Mouse (Mus musculus) limb, embryonic 15.5 days (tissue): Measurements from ENCODE around the gene Ppp1r27. TPM values are rescaled to one million over a fixed set of nuclear protein-coding genes. Genes with fewer than 3 reads are reported as not detected.
A peak's percentile ranks its signal among the peaks of the same experiment; 100 is the strongest.

ENCODE experiments used
- ATAC-seq: fragments of 200-750 bp; cut with Nextera tagmentation; 2 replicates; pipeline ENCODE4 v1.8.0; 2017; ENCODE audit warnings: low read depth, moderate TSS enrichment; ENCODE audit not compliant: insufficient number of reproducible peaks, low FRiP score, low TSS enrichment
- H3K27ac ChIP-seq: fragments of 300-500 bp; sonication (generic); 2 replicates; pipeline ENCODE4 v1.5.1; 2015; ENCODE audit warnings: moderate library complexity, mild to moderate bottlenecking, inconsistent platforms
- H3K27me3 ChIP-seq: fragments of 300-500 bp; sonication (generic); 2 replicates; pipeline ENCODE4 v1.6.1; 2015; ENCODE audit warnings: inconsistent platforms
- H3K36me3 ChIP-seq: fragments of 300-500 bp; sonication (generic); 2 replicates; pipeline ENCODE4 v1.6.1; 2015; ENCODE audit warnings: inconsistent platforms
- H3K4me1 ChIP-seq: fragments of 300-500 bp; sonication (generic); 2 replicates; pipeline ENCODE4 v1.6.1; 2015; ENCODE audit warnings: inconsistent platforms
- H3K4me2 ChIP-seq: fragments of 300-500 bp; sonication (generic); 2 replicates; pipeline ENCODE4 v1.6.1; 2015; ENCODE audit warnings: mild to moderate bottlenecking, inconsistent platforms
- H3K4me3 ChIP-seq: fragments of 300-500 bp; sonication (generic); 2 replicates; pipeline ENCODE4 v1.5.1; 2015; ENCODE audit warnings: mild to moderate bottlenecking, inconsistent platforms
- H3K9ac ChIP-seq: fragments of 300-500 bp; sonication (generic); 2 replicates; pipeline ENCODE4 v1.6.1; 2015; ENCODE audit warnings: inconsistent platforms
- H3K9me3 ChIP-seq: fragments of 300-500 bp; sonication (generic); 2 replicates; pipeline ENCODE4 v1.6.1; 2016; ENCODE audit warnings: inconsistent platforms
- WGBS: fragments of 180-500 bp; shearing (Covaris S2); methylation state at CpG from one replicate; pipeline ENCODE4 v1.1.7; 2015; 5-methylcytosine and 5-hydroxymethylcytosine counted together
- polyA plus RNA-seq: library from polyadenylated mRNA; unstranded; fragments of >200 nt; fragmentation: Nextera tagmentation; extraction: Ambion mirVana; gene quantifications from 2 replicates; pipeline ENCODE4 v1.2.1, GENCODE M21; 2015

The Ppp1r27 gene
- polyA plus RNA-seq, 1 experiment from 2014 or later, result 3.2 TPM

DNA sequence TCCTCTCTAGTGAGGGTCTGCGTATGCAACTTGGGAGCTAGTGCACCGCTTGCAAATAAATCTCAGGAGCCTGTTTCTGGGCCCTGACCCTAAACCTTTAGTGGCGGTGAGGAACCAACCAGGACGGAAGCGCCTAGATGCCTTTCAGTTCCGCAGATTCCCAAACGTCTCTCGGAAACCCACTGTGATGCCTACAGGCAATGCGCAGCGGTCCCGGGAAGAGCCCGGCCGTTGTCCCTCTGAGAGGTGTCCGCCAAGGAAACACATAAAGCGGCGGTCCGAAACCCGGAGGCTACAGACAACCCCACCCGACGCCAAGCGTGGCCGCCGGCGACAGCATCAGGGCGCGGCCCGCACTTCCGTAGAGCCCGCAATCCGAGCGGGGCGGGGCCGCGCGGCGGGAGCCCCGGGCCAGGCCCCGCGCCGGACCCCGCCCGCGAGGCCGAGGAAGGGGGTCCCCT lies 30.0 kb upstream of the Ppp1r27 start:
- Histone ChIP-seq H3K4me1 (peaks cover 33% of the 10 kb centered on the region), H3K27ac (peak overlapping the region; percentile 95), H3K9me3 (no peaks in the 10 kb centered on the region), H3K4me3 (peak overlapping the region; percentile 83), H3K9ac (peak overlapping the region; percentile 90), H3K27me3 (no peaks in the 10 kb centered on the region), H3K4me2 (peak overlapping the region; percentile 70), H3K36me3 (peaks cover 41% of the 10 kb centered on the region)
- WGBS, result under 1% methylated on average over 34 of the region's 44 CpGs
- ATAC-seq, result peak; percentile 41; the same call in 1 of the 2 replicates

DNA sequence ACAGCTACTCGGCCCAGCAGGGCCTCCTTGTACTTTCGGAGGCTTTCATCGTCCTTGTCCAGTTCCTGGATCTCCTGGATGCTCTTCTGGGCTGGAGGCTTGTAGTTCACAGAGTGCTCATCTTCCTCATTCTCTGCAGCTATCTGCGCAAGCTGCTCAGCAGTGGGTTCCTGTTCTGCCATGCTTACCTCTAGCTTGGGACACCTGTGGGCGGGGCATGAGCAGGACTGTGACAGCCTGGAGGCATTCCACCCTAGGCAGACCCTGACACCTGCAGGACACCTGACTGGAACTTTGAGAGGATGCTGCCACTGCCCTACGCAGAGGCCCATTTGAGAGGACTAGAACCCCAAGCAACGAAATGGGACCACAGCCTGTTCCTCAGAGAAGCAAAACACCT lies 29.3 kb upstream of the Ppp1r27 start:
- Histone ChIP-seq H3K27me3 (no peaks in the 10 kb centered on the region), H3K27ac (peak overlapping the region; percentile 95), H3K4me2 (peak overlapping the region; percentile 70), H3K9ac (peak overlapping the region; percentile 90), H3K4me1 (peaks cover 33% of the 10 kb centered on the region), H3K9me3 (no peaks in the 10 kb centered on the region), H3K36me3 (peaks cover 39% of the 10 kb centered on the region), H3K4me3 (peak overlapping the region; percentile 83)
- no peak for ATAC-seq
- WGBS, result 52% methylated on average over 7 of the region's 7 CpGs

DNA sequence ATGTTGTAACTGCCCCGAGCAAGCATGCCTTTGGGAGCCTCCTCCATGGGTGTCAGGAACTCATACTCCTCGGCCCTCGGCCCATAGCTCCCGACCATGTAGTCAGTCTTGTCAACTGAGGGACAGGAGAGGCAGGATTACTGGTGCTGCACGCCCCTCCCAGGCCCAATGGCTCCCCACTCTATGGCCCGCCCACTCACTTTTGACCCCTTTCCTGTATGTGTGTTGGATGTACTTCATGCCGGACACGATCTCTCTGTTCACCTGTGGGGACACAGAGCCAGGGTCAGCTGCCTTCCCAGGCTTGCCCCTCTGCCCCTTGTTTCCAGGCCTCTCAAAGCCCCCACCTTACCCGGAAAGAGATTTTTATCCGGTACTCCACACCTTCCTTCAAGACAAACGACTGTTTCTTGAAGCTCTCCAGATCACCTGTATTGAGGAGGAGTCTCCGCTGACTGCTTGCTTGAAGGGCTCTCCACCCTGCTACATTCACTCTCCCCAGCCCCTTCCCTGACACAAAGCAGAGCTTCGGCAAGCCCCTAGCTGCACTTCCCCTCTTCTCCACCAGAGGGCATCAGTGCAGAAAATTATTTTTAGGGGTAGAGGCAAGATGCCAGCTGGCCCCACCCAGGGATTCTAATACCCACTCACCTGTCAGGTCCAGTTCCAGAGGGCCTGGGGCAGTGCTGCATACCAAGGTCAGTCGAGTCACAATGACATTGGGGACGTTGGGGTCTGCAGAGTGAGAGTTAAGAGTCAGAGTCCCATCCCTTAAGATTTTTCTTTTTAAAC lies 28.6 kb upstream of the Ppp1r27 start:
- no peak overlapping the region; the same call in 1 of the 2 replicates for H3K9ac ChIP-seq
- peak overlapping the region; percentile 95 for H3K27ac ChIP-seq
- 60% methylated on average over 15 of the region's 15 CpGs for WGBS
- no peaks in the 10 kb centered on the region for H3K27me3 ChIP-seq
- H3K4me2 ChIP-seq, result peak overlapping the region; percentile 70
- no peak for ATAC-seq
- peak overlapping the region; percentile 83 for H3K4me3 ChIP-seq
- no peaks in the 10 kb centered on the region for H3K9me3 ChIP-seq
- H3K4me1 ChIP-seq, result peaks cover 36% of the 10 kb centered on the region
- H3K36me3 ChIP-seq, result peaks cover 39% of the 10 kb centered on the region

DNA sequence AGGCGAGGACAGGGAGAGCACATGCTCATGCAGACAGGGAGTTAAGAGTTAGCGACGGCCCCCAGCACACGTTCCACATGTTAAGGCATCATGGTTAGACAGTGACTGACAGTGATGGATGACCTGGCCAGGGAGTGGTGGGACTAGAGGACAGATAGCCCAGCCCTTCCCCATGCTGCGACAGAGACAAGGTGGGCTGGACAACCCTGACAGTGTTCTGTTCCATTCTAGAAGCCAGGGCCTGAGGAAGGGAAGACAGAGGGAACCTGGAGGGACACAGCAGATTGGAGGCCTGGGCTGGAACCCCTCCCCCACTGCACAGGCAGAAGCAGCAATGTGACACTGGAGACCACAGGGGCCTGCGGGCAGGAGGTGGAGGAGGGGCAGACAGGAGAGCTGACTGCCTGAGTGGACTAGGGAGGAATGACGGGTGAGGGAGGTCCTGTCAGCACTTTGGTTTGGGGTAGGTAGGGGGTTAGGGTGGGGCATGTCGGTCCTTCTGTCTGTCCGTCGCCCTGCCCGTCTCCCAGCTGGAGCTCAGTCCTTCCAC lies 27.8 kb upstream of the Ppp1r27 start:
- Histone ChIP-seq H3K9me3 (no peaks in the 10 kb centered on the region), H3K27ac (0 out of 2 replicates have a peak overlapping the region, but pooled peaks have one; percentile 27), H3K9ac (no peak overlapping the region), H3K4me1 (peaks cover 40% of the 10 kb centered on the region), H3K27me3 (no peaks in the 10 kb centered on the region), H3K36me3 (peaks cover 34% of the 10 kb centered on the region), H3K4me3 (no peak overlapping the region), H3K4me2 (0 out of 2 replicates have a peak overlapping the region, but pooled peaks have one; percentile 70)
- 78% methylated on average over 11 of the region's 11 CpGs for WGBS
- ATAC-seq, result no peak

DNA sequence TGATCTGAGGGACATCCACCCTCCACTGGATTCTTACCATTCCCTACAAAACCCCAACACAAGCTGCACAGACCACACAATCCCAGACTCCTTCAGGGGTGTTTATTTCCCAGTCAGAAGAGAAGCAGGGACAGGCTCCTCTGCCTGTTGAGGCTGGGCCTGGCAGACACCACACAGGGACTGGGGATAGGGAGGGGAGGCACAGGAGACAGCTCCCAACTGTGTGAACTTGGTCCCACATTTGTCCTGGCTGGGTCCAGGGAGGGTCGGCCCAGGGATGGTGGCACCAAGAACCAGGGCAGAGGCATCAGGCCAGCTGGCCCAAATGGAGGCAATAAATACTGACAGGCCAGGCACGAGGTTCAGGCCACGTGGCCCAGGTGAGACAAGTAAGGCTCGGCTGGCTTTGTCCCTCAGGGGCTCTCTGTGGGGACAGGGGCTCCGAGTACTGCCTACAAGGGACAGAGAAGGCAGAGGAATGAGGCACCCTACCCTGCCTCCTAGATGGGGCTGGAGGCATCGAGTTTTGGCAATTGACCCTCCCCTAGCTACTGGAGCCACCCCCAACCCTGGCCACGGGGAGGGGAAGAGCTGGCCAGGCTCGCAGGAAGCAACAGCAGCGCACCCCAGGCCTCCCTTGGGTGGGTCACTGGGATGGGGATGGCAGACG lies 27.2 kb upstream of the Ppp1r27 start:
- Histone ChIP-seq H3K9me3 (no peaks in the 10 kb centered on the region), H3K36me3 (peaks cover 33% of the 10 kb centered on the region), H3K4me3 (no peak overlapping the region), H3K4me2 (no peak overlapping the region), H3K4me1 (peaks cover 40% of the 10 kb centered on the region), H3K27ac (peak overlapping the region; percentile 27; the same call in 1 of the 2 replicates), H3K27me3 (no peaks in the 10 kb centered on the region), H3K9ac (no peak overlapping the region)
- no peak for ATAC-seq
- 78% methylated on average over 10 of the region's 10 CpGs for WGBS

DNA sequence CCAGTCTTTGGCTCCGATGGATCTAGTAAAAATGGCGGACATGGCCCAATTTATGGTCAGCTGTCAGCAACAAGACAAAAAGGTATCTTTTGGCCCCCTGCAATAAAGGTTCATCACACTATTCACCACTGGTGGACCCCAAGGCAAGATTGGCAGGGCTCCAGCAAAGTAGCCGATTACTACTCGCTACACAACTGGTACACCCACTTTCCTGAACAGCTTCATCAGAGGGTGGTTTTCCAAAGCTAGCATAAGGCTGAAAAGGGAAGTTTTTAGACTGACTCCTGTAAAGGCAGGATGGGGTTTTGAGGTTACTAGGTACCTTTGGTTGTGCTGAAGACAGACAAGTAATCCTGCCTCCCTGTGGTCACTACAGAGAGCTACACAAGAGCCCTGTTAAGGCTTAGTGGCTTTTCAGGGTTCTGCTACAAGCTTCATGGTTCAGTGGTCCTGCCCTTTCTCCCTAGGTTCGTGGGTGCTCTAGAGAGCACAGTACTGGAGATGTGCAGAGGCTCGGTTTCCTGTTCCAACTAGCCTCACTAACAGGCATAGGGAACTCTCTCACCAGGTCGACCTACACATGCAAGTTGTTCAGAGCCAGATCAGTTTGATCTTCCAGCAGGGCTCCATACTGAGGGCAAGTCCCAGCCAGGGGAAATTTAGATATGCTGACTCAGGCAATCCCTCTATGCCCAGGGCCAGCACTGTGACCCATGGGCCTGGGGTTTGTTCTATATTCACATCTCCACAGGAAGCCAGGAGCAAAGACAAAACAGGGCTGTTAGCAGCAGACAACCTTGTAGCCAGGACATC lies 26.5 kb upstream of the Ppp1r27 start:
- ATAC-seq, result no peak
- 84% methylated on average over 7 of the region's 7 CpGs for WGBS
- no peak overlapping the region for H3K4me3 ChIP-seq
- H3K27me3 ChIP-seq, result no peaks in the 10 kb centered on the region
- no peaks in the 10 kb centered on the region for H3K9me3 ChIP-seq
- no peak overlapping the region for H3K4me2 ChIP-seq
- H3K4me1 ChIP-seq, result peaks cover 40% of the 10 kb centered on the region
- no peak overlapping the region for H3K9ac ChIP-seq
- H3K36me3 ChIP-seq, result peaks cover 33% of the 10 kb centered on the region
- H3K27ac ChIP-seq, result peak overlapping the region; percentile 27; the same call in 1 of the 2 replicates

DNA sequence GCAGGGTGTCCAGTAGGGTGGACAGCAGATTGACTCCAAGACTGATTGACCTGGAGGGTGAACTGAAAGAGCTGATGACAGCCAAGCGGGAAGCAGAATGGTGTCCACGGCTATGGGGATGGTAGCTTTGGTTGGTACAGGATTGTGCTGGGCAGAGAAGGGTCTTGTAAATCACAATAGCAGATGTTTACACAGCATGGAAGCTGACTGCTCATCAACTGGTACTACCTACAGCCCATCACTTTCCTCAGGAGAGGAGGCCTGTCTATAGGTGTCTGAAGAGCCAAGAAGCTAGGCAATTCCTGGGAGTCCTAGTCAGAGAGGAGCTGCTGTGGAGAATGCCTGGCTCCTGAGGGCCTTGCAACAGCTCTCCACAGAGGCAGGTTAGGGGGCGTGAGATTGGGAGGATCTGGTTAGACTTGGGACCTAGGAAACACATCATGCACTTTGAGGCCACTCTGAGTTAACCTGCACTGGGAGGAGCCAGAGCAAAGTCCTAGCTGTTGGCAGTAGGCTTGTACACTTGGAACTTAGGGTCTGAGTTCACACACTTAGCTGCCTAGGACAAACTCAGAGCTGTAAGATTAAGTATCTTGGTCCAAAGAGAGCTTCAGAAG lies 25.5 kb upstream of the Ppp1r27 start:
- no peaks in the 10 kb centered on the region for H3K9me3 ChIP-seq
- H3K4me2 ChIP-seq, result no peak overlapping the region
- H3K27me3 ChIP-seq, result no peaks in the 10 kb centered on the region
- peaks cover 33% of the 10 kb centered on the region for H3K36me3 ChIP-seq
- ATAC-seq, result no peak
- no peak overlapping the region for H3K27ac ChIP-seq
- 91% methylated on average over 3 of the region's 3 CpGs for WGBS
- no peak overlapping the region for H3K9ac ChIP-seq
- peaks cover 37% of the 10 kb centered on the region for H3K4me1 ChIP-seq
- H3K4me3 ChIP-seq, result no peak overlapping the region

DNA sequence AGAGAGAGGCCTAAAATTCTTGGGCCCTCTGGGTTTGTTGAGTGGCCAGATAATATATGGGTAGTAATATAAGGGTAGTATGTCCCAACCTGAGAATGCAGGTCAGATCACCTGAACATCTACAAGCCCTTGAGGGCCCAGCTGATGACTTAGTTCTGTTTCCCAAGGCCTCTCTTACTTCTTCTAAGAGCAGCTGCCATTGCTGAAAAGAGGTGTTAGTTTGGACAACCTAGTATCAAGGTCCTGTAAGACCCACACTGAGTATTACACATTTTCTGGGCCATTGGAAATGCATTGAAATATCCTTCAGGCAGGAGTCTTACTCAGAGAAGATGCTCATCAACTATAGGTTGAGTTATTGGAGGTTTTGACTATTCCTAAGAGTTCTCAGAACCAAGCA lies 25.0 kb upstream of the Ppp1r27 start:
- Histone ChIP-seq H3K4me1 (peaks cover 42% of the 10 kb centered on the region), H3K4me3 (no peak overlapping the region), H3K27ac (no peak overlapping the region), H3K9me3 (no peaks in the 10 kb centered on the region), H3K4me2 (no peak overlapping the region), H3K36me3 (peaks cover 38% of the 10 kb centered on the region), H3K27me3 (no peaks in the 10 kb centered on the region), H3K9ac (no peak overlapping the region)
- ATAC-seq, result no peak

DNA sequence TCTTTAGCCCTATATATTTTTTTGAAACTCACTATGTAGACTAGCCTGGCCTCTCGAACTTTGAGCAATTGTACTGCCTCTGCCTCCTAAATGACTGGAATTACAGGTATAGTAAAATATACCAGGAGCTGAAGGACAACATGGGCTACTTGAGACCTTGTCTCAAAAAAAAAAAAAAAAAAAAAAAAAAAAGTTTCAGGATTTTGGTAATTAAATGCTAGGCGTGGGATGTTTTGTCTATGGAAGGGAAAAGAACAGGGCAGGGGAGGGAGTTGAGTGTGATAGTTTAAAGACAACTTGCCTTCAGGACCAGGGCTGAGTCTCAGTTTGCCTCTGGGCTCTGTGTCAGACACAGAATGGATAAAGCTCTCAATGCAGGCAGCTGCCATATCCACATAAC lies 24.1 kb upstream of the Ppp1r27 start:
- Histone ChIP-seq H3K27ac (0 out of 2 replicates have a peak overlapping the region, but pooled peaks have one; percentile 47), H3K9ac (no peak overlapping the region), H3K27me3 (no peaks in the 10 kb centered on the region), H3K4me1 (peaks cover 43% of the 10 kb centered on the region), H3K36me3 (peaks cover 47% of the 10 kb centered on the region), H3K4me3 (no peak overlapping the region), H3K4me2 (no peak overlapping the region), H3K9me3 (no peaks in the 10 kb centered on the region)
- ATAC-seq, result no peak
- 72% methylated on average over 2 of the region's 2 CpGs for WGBS

DNA sequence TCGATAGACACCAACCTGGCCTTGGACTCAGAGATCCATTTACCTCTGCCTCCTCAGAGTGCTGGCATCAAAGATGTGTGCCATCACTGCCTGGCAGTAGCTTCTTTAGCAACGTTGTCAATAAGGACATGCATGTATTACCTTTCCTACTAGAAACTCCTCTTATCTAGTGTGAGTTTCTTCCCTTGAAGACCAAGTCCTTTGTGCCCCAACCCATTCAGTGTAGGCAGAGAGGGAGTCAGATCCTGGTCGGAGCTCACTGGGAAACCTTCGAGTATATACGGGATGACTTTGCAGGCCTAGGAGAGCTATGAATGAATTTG lies 23.3 kb upstream of the Ppp1r27 start:
- Histone ChIP-seq H3K4me1 (peaks cover 35% of the 10 kb centered on the region), H3K27ac (peak overlapping the region; percentile 47), H3K36me3 (peaks cover 44% of the 10 kb centered on the region), H3K9ac (no peak overlapping the region), H3K9me3 (no peaks in the 10 kb centered on the region), H3K4me2 (peak overlapping the region; percentile 72), H3K27me3 (no peaks in the 10 kb centered on the region), H3K4me3 (peak overlapping the region; percentile 80)
- WGBS, result 39% methylated on average over 5 of the region's 5 CpGs
- no peak for ATAC-seq

DNA sequence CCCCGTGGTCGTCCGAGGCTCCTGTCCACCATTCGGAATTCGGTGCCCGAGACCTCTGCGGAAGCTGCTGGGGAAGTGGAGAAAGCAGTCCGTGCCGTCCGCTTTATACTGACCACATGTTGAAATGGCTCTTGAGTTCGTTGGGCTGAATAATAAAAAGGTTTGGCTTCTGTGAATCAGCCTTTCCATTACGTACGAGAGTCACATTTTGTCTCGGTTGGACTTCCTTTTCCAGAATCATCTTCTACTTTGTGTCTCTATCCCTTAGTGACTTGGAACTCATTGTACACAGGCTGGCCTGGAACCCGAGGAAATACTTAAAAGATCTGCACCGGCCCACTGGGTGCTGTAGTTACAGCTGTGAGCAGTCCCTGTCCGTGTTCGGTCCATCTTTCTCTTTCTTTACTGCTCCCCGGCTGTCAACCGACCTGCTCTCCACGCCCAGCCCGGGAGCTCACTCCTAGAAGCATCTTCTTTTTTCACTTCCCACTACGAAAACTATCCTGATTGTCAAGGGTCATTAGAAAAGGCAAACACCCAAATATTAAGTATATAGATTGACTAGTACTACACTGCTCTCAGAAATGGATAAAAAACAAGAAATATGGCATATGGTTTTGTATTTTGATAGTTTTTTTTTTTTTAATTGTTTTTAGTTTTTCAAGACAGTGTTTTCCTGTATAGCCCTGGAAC lies 22.8 kb upstream of the Ppp1r27 start:
- WGBS, result under 1% methylated on average over 23 of the region's 23 CpGs
- ATAC-seq, result no peak
- H3K9me3 ChIP-seq, result no peaks in the 10 kb centered on the region
- peak overlapping the region; percentile 72 for H3K4me2 ChIP-seq
- peak overlapping the region; percentile 97 for H3K27ac ChIP-seq
- peak overlapping the region; percentile 92 for H3K9ac ChIP-seq
- H3K4me1 ChIP-seq, result peaks cover 31% of the 10 kb centered on the region
- peaks cover 40% of the 10 kb centered on the region for H3K36me3 ChIP-seq
- H3K27me3 ChIP-seq, result no peaks in the 10 kb centered on the region
- peak overlapping the region; percentile 80 for H3K4me3 ChIP-seq
